Mouse (Mus musculus): ENCODE measurements around the gene Gm21118.
"Not testable (repeated sequence)": the region's sequence is repeated elsewhere in the genome, so short reads cannot be mapped to it uniquely, and the experiment has no call there.

Gene Gm21118

GRCm38 (mm10) chrY:70273542-70273941 lies at the start of gene Gm21118:
TSS of gene Gm21118 (minus strand) at chrY:70273642.
- not testable (repeated sequence) for DNase-seq (ENCODE audit: low spot score)

- not testable (repeated sequence) for DNase-seq (ENCODE audit: low spot score)
These were observed 29.7 kb upstream of the Gm21118 start, which contains the start of the genes Gm29423 and Gm29644 for GRCm38 (mm10) chrY:70303187-70303586. TSS of gene Gm29423 (minus strand) at chrY:70303287. TSS of gene Gm29644 (minus strand) at chrY:70303343.
